Mouse (Mus musculus) forebrain, postnatal 0 days (tissue): Measurements from ENCODE around the gene Stambpl1. TPM values are rescaled to one million over a fixed set of nuclear protein-coding genes. Genes with fewer than 3 reads are reported as not detected.

Source experiments
- ATAC-seq: fragments of 200-750 bp; cut with Nextera tagmentation; 2 replicates; pipeline ENCODE4 v1.8.0; 2017; ENCODE audit warnings: mild to moderate bottlenecking, moderate library complexity
- DNase-seq: peaks from one replicate; pipeline ENCODE4 v3.0.0-alpha.2; 2015
- H3K27ac ChIP-seq: fragments of 300-500 bp; sonication (generic); 2 replicates; pipeline ENCODE4 v1.5.1; 2014; ENCODE audit warnings: low read depth, mild to moderate bottlenecking, antibody characterized with exemption, low read length, moderate library complexity, mixed read lengths
- H3K27me3 ChIP-seq: fragments of 300-500 bp; sonication (generic); 2 replicates; pipeline ENCODE4 v1.6.1; 2014; ENCODE audit warnings: mild to moderate bottlenecking, low read length, mixed read lengths; ENCODE audit not compliant: insufficient read depth
- H3K36me3 ChIP-seq: fragments of 300-500 bp; sonication (generic); 2 replicates; pipeline ENCODE4 v1.6.1; 2014; ENCODE audit warnings: mild to moderate bottlenecking, moderate library complexity; ENCODE audit not compliant: insufficient read depth
- H3K4me1 ChIP-seq: fragments of 300-500 bp; sonication (generic); 2 replicates; pipeline ENCODE4 v1.6.1; 2014; ENCODE audit warnings: antibody characterized with exemption; ENCODE audit not compliant: insufficient read depth
- H3K4me2 ChIP-seq: fragments of 300-500 bp; sonication (generic); 2 replicates; pipeline ENCODE4 v1.6.1; 2014; ENCODE audit warnings: low read depth, mild to moderate bottlenecking, moderate library complexity
- H3K4me3 ChIP-seq: fragments of 300-500 bp; sonication (generic); 2 replicates; pipeline ENCODE4 v1.5.1; 2014; ENCODE audit warnings: low read depth, low read length, mixed read lengths
- H3K9ac ChIP-seq: fragments of 300-500 bp; sonication (generic); 2 replicates; pipeline ENCODE4 v1.6.1; 2014; ENCODE audit warnings: mild to moderate bottlenecking
- H3K9me3 ChIP-seq: fragments of 300-500 bp; sonication (generic); 2 replicates; pipeline ENCODE4 v1.6.1; 2016; ENCODE audit warnings: low read length
- CTCF ChIP-seq: sonication (generic); IDR thresholded peaks from 2 replicates; pipeline ENCODE4 v1.5.1; 2016; ENCODE audit warnings: antibody characterized with exemption, control low read depth, low read depth
- WGBS: fragments of 180-500 bp; shearing (Covaris S2); extraction: QIAGEN DNeasy Blood & Tissue Kit; methylation state at CpG from one replicate; pipeline ENCODE4 v1.1.7; 2014; 5-methylcytosine and 5-hydroxymethylcytosine counted together
- polyA plus RNA-seq: library from polyadenylated mRNA; unstranded; fragments of >200 nt; fragmentation: Nextera tagmentation; extraction: Ambion mirVana; gene quantifications from 2 replicates; pipeline ENCODE4 v1.2.1, GENCODE M21; 2015
- total RNA-seq: library from RNA; depleted of rRNA; stranded (reverse); fragments of >200 nt; gene quantifications from 2 replicates; pipeline ENCODE4 v1.2.3, GENCODE M21; 2014

Stambpl1 gene
- total and polyA plus RNA-seq, 2 experiments from 2014 or later = 17.7 to 22.8 TPM

GRCm38 (mm10) chr19:34167896-34168661, 23.9 kb upstream of the Stambpl1 start:
- 36% methylated on average over 7 of the region's 7 CpGs for WGBS
- Histone ChIP-seq H3K27ac (no peak overlapping the region), H3K4me3 (no peak overlapping the region), H3K4me2 (no peak overlapping the region), H3K9ac (no peak overlapping the region), H3K4me1 (no peaks in the 10 kb centered on the region), H3K27me3 (no peaks in the 10 kb centered on the region), H3K36me3 (no peaks in the 10 kb centered on the region), H3K9me3 (no peaks in the 10 kb centered on the region)
- TF ChIP-seq CTCF = no peak
- ATAC-seq = no peak
- no peak for DNase-seq

GRCm38 (mm10) chr19:34169121-34169520, 22.9 kb upstream of the Stambpl1 start:
- Histone ChIP-seq H3K27me3 (no peaks in the 10 kb centered on the region), H3K9ac (no peak overlapping the region), H3K4me3 (no peak overlapping the region), H3K4me1 (no peaks in the 10 kb centered on the region), H3K36me3 (no peaks in the 10 kb centered on the region), H3K9me3 (no peaks in the 10 kb centered on the region), H3K27ac (no peak overlapping the region), H3K4me2 (no peak overlapping the region)
- TF ChIP-seq CTCF = no peak
- ATAC-seq (no peak), DNase-seq (no peak)

DNA sequence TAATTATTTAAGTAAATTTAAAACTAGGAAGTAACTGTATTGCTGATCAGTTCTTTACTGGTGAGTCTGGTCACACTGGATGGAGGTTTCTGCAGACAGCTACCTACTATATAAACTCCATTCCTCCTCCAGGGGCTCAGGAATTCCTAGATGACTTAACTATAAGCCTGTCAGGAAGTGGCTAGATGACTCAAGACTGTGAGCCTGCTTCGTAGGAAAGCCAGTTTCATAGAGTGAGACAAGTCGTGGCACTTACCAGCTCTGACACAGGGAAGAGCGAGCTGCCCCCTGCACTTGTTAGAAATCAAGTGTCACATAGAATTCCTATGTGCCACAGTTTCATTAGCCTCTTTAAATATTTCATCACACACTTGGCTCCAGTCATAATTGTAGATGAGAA, 20.9 kb upstream of the Stambpl1 start:
- no peak overlapping the region for H3K4me2 ChIP-seq
- TF ChIP-seq CTCF = no peak
- no peak overlapping the region for H3K9ac ChIP-seq
- no peak for DNase-seq
- H3K9me3 ChIP-seq = no peaks in the 10 kb centered on the region
- no peaks in the 10 kb centered on the region for H3K4me1 ChIP-seq
- no peaks in the 10 kb centered on the region for H3K27me3 ChIP-seq
- ATAC-seq = no peak
- no peaks in the 10 kb centered on the region for H3K36me3 ChIP-seq
- no peak overlapping the region for H3K27ac ChIP-seq
- H3K4me3 ChIP-seq = no peak overlapping the region
- WGBS = 80% methylated on average over 3 of the region's 3 CpGs

- DNase-seq = no peak
- Histone ChIP-seq H3K9me3 (no peaks in the 10 kb centered on the region), H3K36me3 (no peaks in the 10 kb centered on the region), H3K4me1 (no peaks in the 10 kb centered on the region), H3K27ac (no peak overlapping the region), H3K4me2 (no peak overlapping the region), H3K9ac (no peak overlapping the region), H3K27me3 (no peaks in the 10 kb centered on the region), H3K4me3 (no peak overlapping the region)
- no peak for TF ChIP-seq CTCF
- no peak for ATAC-seq
- WGBS = 87% methylated on average over 3 of the region's 3 CpGs
Observed at GRCm38 (mm10) chr19:34174004-34174403, 18.0 kb upstream of the Stambpl1 start.

DNA sequence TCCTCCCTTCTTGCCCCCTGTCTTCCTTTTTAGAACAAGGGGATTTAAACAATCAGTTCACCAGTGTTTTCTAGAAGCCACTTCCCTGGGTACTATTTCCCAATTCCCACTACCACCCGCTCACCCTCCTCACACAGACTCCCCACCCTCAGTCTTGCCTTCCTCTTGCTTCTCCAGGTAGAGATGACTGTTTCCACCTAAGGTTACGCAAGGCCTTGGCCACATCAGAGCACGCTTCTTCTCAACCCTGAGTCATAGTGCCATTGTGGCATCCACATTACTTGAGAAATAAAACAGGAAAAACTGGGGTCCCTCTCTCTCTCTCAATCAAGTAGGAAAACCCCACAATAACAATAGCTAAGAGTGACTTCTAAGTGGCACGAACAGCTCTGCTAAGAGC, 12.9 kb upstream of the Stambpl1 start:
- no peaks in the 10 kb centered on the region for H3K36me3 ChIP-seq
- H3K9ac ChIP-seq = no peak overlapping the region
- H3K4me2 ChIP-seq = no peak overlapping the region
- no peak for TF ChIP-seq CTCF
- no peaks in the 10 kb centered on the region for H3K4me1 ChIP-seq
- DNase-seq (no peak), ATAC-seq (no peak)
- no peaks in the 10 kb centered on the region for H3K27me3 ChIP-seq
- 94% methylated on average over 4 of the region's 4 CpGs for WGBS
- H3K4me3 ChIP-seq = no peak overlapping the region
- H3K27ac ChIP-seq = no peak overlapping the region
- no peaks in the 10 kb centered on the region for H3K9me3 ChIP-seq

- Histone ChIP-seq H3K27ac (no peak overlapping the region), H3K4me1 (no peaks in the 10 kb centered on the region), H3K27me3 (no peaks in the 10 kb centered on the region), H3K9ac (no peak overlapping the region), H3K36me3 (no peaks in the 10 kb centered on the region), H3K4me2 (no peak overlapping the region), H3K4me3 (no peak overlapping the region), H3K9me3 (no peaks in the 10 kb centered on the region)
- DNase-seq (no peak), ATAC-seq (no peak)
- TF ChIP-seq CTCF = no peak
- WGBS = 92% methylated on average over 2 of the region's 2 CpGs
Observed at GRCm38 (mm10) chr19:34180316-34180715, 11.7 kb upstream of the Stambpl1 start.

GRCm38 (mm10) chr19:34181234-34181633, 10.8 kb upstream of the Stambpl1 start:
- ATAC-seq (no peak), DNase-seq (no peak)
- Histone ChIP-seq H3K9me3 (no peaks in the 10 kb centered on the region), H3K9ac (no peak overlapping the region), H3K4me2 (no peak overlapping the region), H3K36me3 (no peaks in the 10 kb centered on the region), H3K4me3 (no peak overlapping the region), H3K27ac (no peak overlapping the region), H3K4me1 (no peaks in the 10 kb centered on the region), H3K27me3 (no peaks in the 10 kb centered on the region)
- WGBS = 84% methylated on average over 3 of the region's 3 CpGs
- no peak for TF ChIP-seq CTCF
